Mouse (Mus musculus): ENCODE measurements around the gene Brinp3. TPM values are rescaled to one million over a fixed set of nuclear protein-coding genes. Genes with fewer than 3 reads are reported as not detected.

Brinp3 gene
- total RNA-seq (2017): not detected in 2 replicates

GRCm38 (mm10) chr1:146494681-146495331 is at the start of gene Brinp3:
Gene Brinp3 (plus strand): TSS chr1:146494760.
- ATAC-seq (replicated peaks; ENCODE audit: low read depth, poor library complexity, severe bottlenecking): 0 out of 2 replicates have a peak, but pooled peaks have one; percentile 18

DNA sequence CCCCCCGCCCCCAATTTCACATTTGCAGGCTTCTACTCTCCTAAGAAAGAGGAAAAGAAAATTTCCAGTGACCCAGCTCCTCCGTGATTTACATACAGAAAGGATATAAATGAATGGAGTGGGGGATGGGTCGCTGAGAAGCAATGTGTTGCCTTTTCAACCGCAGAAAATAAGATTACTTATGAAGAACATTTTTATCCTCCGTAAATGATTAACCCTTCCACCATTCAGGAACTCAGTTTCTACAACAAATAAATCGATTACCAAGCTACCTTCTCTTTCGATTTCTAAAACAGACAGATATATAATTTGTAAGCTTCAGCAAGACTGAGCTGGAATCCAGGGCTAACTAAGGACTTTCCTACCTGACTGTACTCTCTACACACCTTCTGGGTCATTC is 339 bp upstream of the Brinp3 start:
- ATAC-seq (replicated peaks; ENCODE audit: low read depth, poor library complexity, severe bottlenecking): no peak

DNA sequence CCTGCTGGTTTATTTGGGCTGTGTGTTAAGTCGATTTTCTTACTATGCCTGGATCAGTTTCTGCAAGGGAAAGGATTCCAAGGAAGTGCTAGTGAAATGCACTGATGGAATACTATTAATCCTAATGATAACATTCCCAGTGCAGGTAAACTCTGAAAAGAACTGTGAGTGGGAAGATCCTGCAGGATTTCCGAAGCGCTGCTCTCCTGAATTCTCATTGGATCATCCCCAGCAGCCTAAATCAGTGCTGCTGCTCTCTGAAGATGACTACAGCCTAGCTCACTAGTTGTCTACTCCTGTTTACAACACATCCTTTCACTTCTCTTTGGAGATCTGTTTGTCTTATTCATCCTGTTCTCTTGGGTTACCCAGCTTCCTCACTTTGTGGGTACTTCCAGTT is 826 bp downstream of the Brinp3 start:
- no peak for ATAC-seq (replicated peaks; ENCODE audit: low read depth, poor library complexity, severe bottlenecking)

- peak; percentile 21; the same call in 1 of the 2 replicates for ATAC-seq (replicated peaks; ENCODE audit: low read depth, poor library complexity, severe bottlenecking)
Measured at GRCm38 (mm10) chr1:146497381-146498081, 3.0 kb downstream of the Brinp3 start.

GRCm38 (mm10) chr1:146498085-146498779 is 3.7 kb downstream of the Brinp3 start:
- ATAC-seq (replicated peaks; ENCODE audit: low read depth, poor library complexity, severe bottlenecking): no peak

GRCm38 (mm10) chr1:146498780-146499114 is 4.2 kb downstream of the Brinp3 start:
- no peak for ATAC-seq (replicated peaks; ENCODE audit: low read depth, poor library complexity, severe bottlenecking)

- ATAC-seq (replicated peaks; ENCODE audit: low read depth, poor library complexity, severe bottlenecking): no peak
Measured at GRCm38 (mm10) chr1:146515377-146515776, 20.8 kb downstream of the Brinp3 start.

- no peak for ATAC-seq (replicated peaks; ENCODE audit: low read depth, poor library complexity, severe bottlenecking)
Measured at GRCm38 (mm10) chr1:146523727-146524573, 29.4 kb downstream of the Brinp3 start.

GRCm38 (mm10) chr1:146528572-146528971 is 34.0 kb downstream of the Brinp3 start:
- no peak for ATAC-seq (replicated peaks; ENCODE audit: low read depth, poor library complexity, severe bottlenecking)

DNA sequence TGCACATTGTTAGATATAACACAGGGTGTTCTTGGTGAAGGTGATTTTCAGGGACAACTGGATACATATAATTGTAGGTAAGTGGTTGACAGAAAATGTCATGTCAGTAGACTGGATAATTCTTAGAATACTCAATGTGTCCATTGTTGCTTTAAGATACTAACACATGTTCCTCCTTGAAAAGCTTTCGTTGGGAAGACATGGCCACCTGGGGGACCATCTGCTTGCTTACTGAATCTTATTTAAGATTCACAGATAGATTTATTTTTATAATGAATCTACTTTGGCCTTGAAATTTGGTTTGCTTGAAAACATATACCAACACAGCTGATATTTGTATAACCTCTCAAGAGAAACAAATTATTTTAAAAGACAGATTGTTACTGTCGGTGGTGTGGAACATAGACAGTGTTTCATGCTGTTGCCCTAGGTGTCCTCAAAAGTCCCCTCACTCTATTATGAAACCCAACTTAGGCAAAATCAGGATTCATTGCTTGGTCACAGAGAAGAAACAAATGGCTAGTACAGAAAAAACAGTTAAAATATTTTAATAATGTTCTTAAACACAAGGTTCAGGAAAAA is 52.4 kb downstream of the Brinp3 start:
- ATAC-seq (replicated peaks; ENCODE audit: low read depth, poor library complexity, severe bottlenecking): no peak

- no peak for ATAC-seq (replicated peaks; ENCODE audit: low read depth, poor library complexity, severe bottlenecking)
Measured at GRCm38 (mm10) chr1:146556982-146557381, 62.4 kb downstream of the Brinp3 start.

- ATAC-seq (replicated peaks; ENCODE audit: low read depth, poor library complexity, severe bottlenecking): no peak
Measured at GRCm38 (mm10) chr1:146562144-146562543, 67.6 kb downstream of the Brinp3 start.

GRCm38 (mm10) chr1:146584181-146584580 is 89.6 kb downstream of the Brinp3 start:
- ATAC-seq (replicated peaks; ENCODE audit: low read depth, poor library complexity, severe bottlenecking): no peak

- no peak for ATAC-seq (replicated peaks; ENCODE audit: low read depth, poor library complexity, severe bottlenecking)
Measured at GRCm38 (mm10) chr1:146632895-146633294, 138.3 kb downstream of the Brinp3 start.

GRCm38 (mm10) chr1:146657214-146657613 is 162.7 kb downstream of the Brinp3 start:
- no peak for ATAC-seq (replicated peaks; ENCODE audit: low read depth, poor library complexity, severe bottlenecking)

GRCm38 (mm10) chr1:146700724-146701123 is 206.2 kb downstream of the Brinp3 start:
- ATAC-seq (replicated peaks; ENCODE audit: low read depth, poor library complexity, severe bottlenecking): no peak

- no peak for ATAC-seq (replicated peaks; ENCODE audit: low read depth, poor library complexity, severe bottlenecking)
Measured at GRCm38 (mm10) chr1:146719556-146719955, 225.0 kb downstream of the Brinp3 start.

DNA sequence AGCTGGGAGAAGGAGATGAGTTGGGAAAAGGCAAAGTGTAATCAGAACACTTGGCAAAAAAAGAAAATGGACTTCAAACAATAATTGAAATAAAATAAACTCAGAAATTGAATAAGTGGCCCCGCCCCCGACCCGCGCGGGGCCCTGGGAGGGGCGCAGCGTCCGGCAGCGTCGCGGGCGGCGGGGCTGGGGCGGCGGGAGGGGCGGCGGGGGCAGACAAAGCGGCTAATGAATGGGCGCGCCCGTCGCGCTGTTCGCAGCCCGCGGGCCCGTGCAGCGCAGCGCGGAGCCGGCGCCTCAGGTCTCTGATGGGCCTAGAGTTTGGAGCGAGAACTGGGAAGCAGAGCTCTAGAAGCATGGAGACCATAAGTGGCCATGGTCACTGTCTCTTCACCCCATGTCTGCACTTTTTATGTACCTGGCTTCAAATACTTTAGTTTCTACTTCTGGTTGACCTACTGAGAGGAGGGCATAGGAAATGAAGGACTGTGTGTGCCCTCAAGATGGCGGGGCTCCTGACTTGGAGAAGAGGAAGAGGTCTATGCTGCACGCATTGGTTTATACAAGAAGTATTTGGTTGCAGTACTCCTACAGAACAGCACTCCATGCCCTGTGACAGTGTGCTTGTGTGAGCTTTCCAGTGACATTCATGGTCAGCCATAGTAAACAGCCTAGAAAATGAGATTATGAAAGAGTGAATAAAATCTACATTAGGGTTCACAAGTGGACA is 230.4 kb downstream of the Brinp3 start:
- peak; percentile 69; the same call in 1 of the 2 replicates for ATAC-seq (replicated peaks; ENCODE audit: low read depth, poor library complexity, severe bottlenecking)

DNA sequence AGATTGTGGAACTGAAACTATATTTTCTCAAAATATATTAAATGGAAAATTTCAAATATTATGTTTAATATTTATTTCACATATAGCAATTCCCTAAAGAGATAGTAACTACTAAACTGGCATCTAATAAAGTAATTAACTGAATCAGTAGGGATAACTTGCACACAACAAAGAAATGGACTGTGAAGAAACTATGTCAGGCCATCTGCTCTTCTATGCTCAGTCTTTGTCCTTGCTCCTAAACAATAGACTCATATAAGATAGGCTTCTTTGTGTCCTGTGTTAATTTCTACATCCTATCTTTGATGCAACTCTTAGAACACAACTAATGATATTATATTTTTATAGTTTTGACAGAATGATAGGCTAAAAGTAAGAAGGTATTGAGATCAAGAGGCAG is 256.5 kb downstream of the Brinp3 start:
- ATAC-seq (replicated peaks; ENCODE audit: low read depth, poor library complexity, severe bottlenecking): no peak
